Mouse (Mus musculus) spleen, embryonic (tissue): Measurements from ENCODE around the gene Lipc.
"Not testable (repeated sequence)": the region's sequence is repeated elsewhere in the genome, so short reads cannot be mapped to it uniquely, and the experiment has no call there.

Experiments
- CTCF ChIA-PET: fragments of 350-600 bp; sonication (Branson Sonifier 250); formaldehyde crosslinking; loops from one replicate; lab custom pipeline; 2022; lab: Charles Lee

Gene Lipc

GRCm38 (mm10) chr9:70864039-70864438 lies 88.0 kb downstream of the Lipc start:
- CTCF ChIA-PET, result interaction anchor here (0.5 kb wide), 1 partner anchor 19 kb away, joined by 3 read pairs; no protein-coding TSS in a partner anchor

GRCm38 (mm10) chr9:70863299-70863698 lies 88.7 kb downstream of the Lipc start:
- CTCF ChIA-PET, result no interaction called here

- CTCF ChIA-PET, result no interaction called here
Measured at GRCm38 (mm10) chr9:70859233-70859632, 92.8 kb downstream of the Lipc start.

GRCm38 (mm10) chr9:70855868-70856267 lies 96.2 kb downstream of the Lipc start:
- CTCF ChIA-PET, result no interaction called here

GRCm38 (mm10) chr9:70854950-70855349 lies 97.1 kb downstream of the Lipc start:
- CTCF ChIA-PET, result no interaction called here

GRCm38 (mm10) chr9:70853081-70853480 lies 98.9 kb downstream of the Lipc start:
- CTCF ChIA-PET, result not testable (repeated sequence)

- CTCF ChIA-PET, result no interaction called here
Measured at GRCm38 (mm10) chr9:70851533-70851932, 100.5 kb downstream of the Lipc start.

GRCm38 (mm10) chr9:70848135-70848770 lies 103.8 kb downstream of the Lipc start:
- CTCF ChIA-PET, result no interaction called here

GRCm38 (mm10) chr9:70847627-70848051 lies 104.4 kb downstream of the Lipc start:
- CTCF ChIA-PET, result no interaction called here

- CTCF ChIA-PET, result interaction anchor here (0.6 kb wide), 1 partner anchor 229 kb away, joined by 3 read pairs; no protein-coding TSS in a partner anchor
Measured at GRCm38 (mm10) chr9:70843270-70843669, 108.8 kb downstream of the Lipc start.

- CTCF ChIA-PET, result interaction anchor here (0.7 to 1.0 kb wide), 2 partner anchors 29 to 38 kb away, joined by 3 read pairs; no protein-coding TSS in a partner anchor
Measured at GRCm38 (mm10) chr9:70842300-70842941, 109.6 kb downstream of the Lipc start.

GRCm38 (mm10) chr9:70841426-70842215 lies 110.4 kb downstream of the Lipc start:
- CTCF ChIA-PET, result interaction anchor here (1.0 kb wide), 1 partner anchor 39 kb away, joined by 3 read pairs; no protein-coding TSS in a partner anchor

GRCm38 (mm10) chr9:70840861-70841341 lies 111.1 kb downstream of the Lipc start:
- CTCF ChIA-PET, result no interaction called here

GRCm38 (mm10) chr9:70838132-70838911 lies 113.7 kb downstream of the Lipc start:
- CTCF ChIA-PET, result interaction anchor here (0.6 kb wide), 1 partner anchor 175 kb away, joined by 3 read pairs; no protein-coding TSS in a partner anchor

- CTCF ChIA-PET, result no interaction called here
Measured at GRCm38 (mm10) chr9:70834730-70835154, 117.3 kb downstream of the Lipc start.

GRCm38 (mm10) chr9:70834217-70834616 lies 117.8 kb downstream of the Lipc start:
- CTCF ChIA-PET, result no interaction called here

GRCm38 (mm10) chr9:70833111-70833908 lies 118.7 kb downstream of the Lipc start:
- CTCF ChIA-PET, result interaction anchor here (0.6 to 0.7 kb wide), 2 partner anchors 47 to 62 kb away, joined by 7 to 15 read pairs; no protein-coding TSS in a partner anchor

- CTCF ChIA-PET, result no interaction called here
Measured at GRCm38 (mm10) chr9:70832231-70832630, 119.8 kb downstream of the Lipc start.

- CTCF ChIA-PET, result no interaction called here
Measured at GRCm38 (mm10) chr9:70830844-70831529, 121.0 kb downstream of the Lipc start.
